8 mouse cellular contexts compared by ENCODE assay signal in the genomic region with DNA sequence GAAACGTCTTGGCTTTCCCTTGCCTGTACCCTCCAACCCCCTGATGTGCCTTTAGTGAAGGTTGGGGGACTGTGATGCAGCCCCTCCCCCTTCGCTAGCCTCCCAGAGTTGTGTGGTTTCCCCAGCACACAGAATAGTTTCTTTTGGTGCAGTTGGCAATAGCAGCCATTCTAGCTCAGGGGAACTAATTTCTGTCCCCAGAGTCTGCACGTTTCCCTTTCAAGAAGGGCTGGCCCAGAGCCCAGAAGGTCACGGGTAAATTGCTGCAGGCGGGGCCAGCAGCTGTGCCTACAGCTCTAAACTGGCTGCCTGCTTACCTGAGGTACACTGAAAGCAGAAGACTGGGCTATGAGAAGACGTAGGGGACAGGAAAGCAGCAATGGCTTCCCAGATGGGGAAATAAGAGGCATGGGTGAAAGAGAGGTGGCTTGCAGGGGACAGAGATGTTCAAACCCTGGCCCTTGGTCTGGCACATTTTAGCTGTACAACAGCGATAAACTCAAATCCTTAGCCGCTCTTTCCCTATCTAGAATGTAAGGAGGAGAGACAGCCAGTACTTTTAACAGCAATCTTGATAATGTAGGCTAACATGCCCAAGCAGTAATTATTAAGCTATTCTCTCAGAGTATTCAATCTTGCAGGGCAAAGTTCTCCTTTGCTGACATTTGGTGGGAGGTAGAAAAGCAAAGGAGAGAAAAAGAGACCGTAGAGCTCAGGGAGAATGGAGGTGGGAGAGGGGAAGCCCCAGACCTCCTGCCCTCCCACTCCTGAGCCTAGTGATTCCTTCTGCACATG. TPM values are rescaled to one million over a fixed set of nuclear protein-coding genes. Genes with fewer than 3 reads are reported as not detected.
DNase-seq lines count a peak whose midpoint lies in the region; ATAC-seq and TF ChIP-seq lines count a peak whose summit lies in the region.

No protein-coding gene starts in this region.

- H3K9ac ChIP-seq in forebrain, embryonic 11.5 days (ENCODE audit: low read length), result no peak overlapping the region; the same call in 1 of the 2 replicates
- H3K9ac ChIP-seq in heart, embryonic 13.5 days, result peak overlapping the region; percentile 86
- H3K9ac ChIP-seq in kidney, embryonic 15.5 days, result no peak overlapping the region

- ATAC-seq in forebrain, embryonic 11.5 days (replicated peaks; ENCODE audit: low FRiP score), result peak; percentile 59
- peak; percentile 47; the same call in 1 of the 2 replicates for ATAC-seq in heart, embryonic 13.5 days (ENCODE audit: extremely low read depth, insufficient number of reproducible peaks, low FRiP score, low TSS enrichment)
- peak; percentile 34 for ATAC-seq in kidney, embryonic 15.5 days (replicated peaks; ENCODE audit: low FRiP score)
- ATAC-seq in inflammation-experienced regulatory T-cells, adult 6 months, result no peak

- no peaks in the 10 kb centered on the region for H3K36me3 ChIP-seq in forebrain, embryonic 11.5 days (ENCODE audit: control insufficient read depth, insufficient read depth, low read length)
- H3K36me3 ChIP-seq in heart, embryonic 13.5 days, result no peaks in the 10 kb centered on the region
- no peaks in the 10 kb centered on the region for H3K36me3 ChIP-seq in kidney, embryonic 15.5 days

- no peaks in the 10 kb centered on the region for H3K27me3 ChIP-seq in forebrain, embryonic 11.5 days (ENCODE audit: control insufficient read depth, insufficient read depth, low read length)
- H3K27me3 ChIP-seq in heart, embryonic 13.5 days (replicated peaks), result no peaks in the 10 kb centered on the region
- peaks cover 13% of the 10 kb centered on the region; the same call in 1 of the 2 replicates for H3K27me3 ChIP-seq in kidney, embryonic 15.5 days

- H3K9me3 ChIP-seq in forebrain, embryonic 11.5 days (ENCODE audit: control insufficient read depth, low read length), result no peaks in the 10 kb centered on the region
- no peaks in the 10 kb centered on the region for H3K9me3 ChIP-seq in heart, embryonic 13.5 days
- no peaks in the 10 kb centered on the region for H3K9me3 ChIP-seq in kidney, embryonic 15.5 days (replicated peaks)

- no peak for TF ChIP-seq CTCF in olfactory bulb, adult 2 months (IDR thresholded peaks at IDR 0.05; ENCODE audit: insufficient read depth, low read depth, low read length)

- peak; percentile 33 for DNase-seq in MN1 (ENCODE audit: low spot score)
- peak; percentile 43 for DNase-seq in brain, embryonic 18.5 days (ENCODE audit: low read depth, low spot score)
- DNase-seq in forebrain, embryonic 11.5 days (ENCODE audit: low spot score), result peak; percentile 53
- peak; percentile 81 to 84 for DNase-seq in lung, adult 18-20 months

- H3K4me2 ChIP-seq in forebrain, embryonic 11.5 days (ENCODE audit: low read depth, low read length, severe bottlenecking), result peak overlapping the region; percentile 48; the same call in 1 of the 2 replicates
- peak overlapping the region; percentile 81 for H3K4me2 ChIP-seq in heart, embryonic 13.5 days
- H3K4me2 ChIP-seq in kidney, embryonic 15.5 days, result peak overlapping the region; percentile 68

- peaks cover 3% of the 10 kb centered on the region; the same call in 1 of the 2 replicates for H3K4me1 ChIP-seq in forebrain, embryonic 11.5 days (replicated peaks; ENCODE audit: control insufficient read depth, insufficient read depth, low read length)
- peaks cover 58% of the 10 kb centered on the region for H3K4me1 ChIP-seq in heart, embryonic 13.5 days
- peaks cover 29% of the 10 kb centered on the region for H3K4me1 ChIP-seq in kidney, embryonic 15.5 days
- peaks cover 12% of the 10 kb centered on the region for H3K4me1 ChIP-seq in olfactory bulb, adult 2 months (ENCODE audit: control insufficient read depth, insufficient read depth, low read length)

- no peak overlapping the region for H3K27ac ChIP-seq in forebrain, embryonic 11.5 days (ENCODE audit: low read depth, low read length)
- peak overlapping the region; percentile 98 for H3K27ac ChIP-seq in heart, embryonic 13.5 days (replicated peaks)
- H3K27ac ChIP-seq in kidney, embryonic 15.5 days, result peak overlapping the region; percentile 84
- H3K27ac ChIP-seq in olfactory bulb, adult 2 months (ENCODE audit: insufficient read depth, low read depth, low read length), result no peak overlapping the region

- no peak for TF ChIP-seq POLR2A in olfactory bulb, adult 2 months (IDR thresholded peaks at IDR 0.05; ENCODE audit: insufficient read depth, low read depth, low read length)

- WGBS in forebrain, embryonic 11.5 days, result 37% methylated on average over 9 of the region's 9 CpGs
- WGBS in heart, embryonic 13.5 days, result 21% methylated on average over 9 of the region's 9 CpGs
- WGBS in kidney, embryonic 15.5 days, result 27% methylated on average over 9 of the region's 9 CpGs
- WGBS in olfactory bulb, adult 2 months, result 15% methylated on average over 9 of the region's 9 CpGs

- H3K4me3 ChIP-seq in forebrain, embryonic 11.5 days (ENCODE audit: low read depth, low read length), result no peak overlapping the region
- peak overlapping the region; percentile 60 for H3K4me3 ChIP-seq in heart, embryonic 13.5 days
- peak overlapping the region; percentile 40 for H3K4me3 ChIP-seq in kidney, embryonic 15.5 days (replicated peaks)
- H3K4me3 ChIP-seq in olfactory bulb, adult 2 months (ENCODE audit: insufficient read depth, low read depth, low read length), result peak overlapping the region; percentile 23

RNA-seq across cellular contexts. Expression of a gene that starts 0.9 kb away (rescaled TPM):
- 3.4 and 3.9 TPM in 2 replicates for polyA plus RNA-seq in forebrain, embryonic 11.5 days (2014; fragmentation: Nextera tagmentation; extraction: Ambion mirVana)
- polyA plus RNA-seq in heart, embryonic 13.5 days (2015; fragmentation: Nextera tagmentation; extraction: Ambion mirVana), result 47.8 and 56.7 TPM in 2 replicates
- polyA plus RNA-seq in kidney, embryonic 15.5 days (2015; fragmentation: Nextera tagmentation; extraction: Ambion mirVana), result 23.3 and 23.9 TPM in 2 replicates
- polyA plus RNA-seq in olfactory bulb, adult 2 months (2012; ENCODE audit: insufficient read depth, insufficient read length, low replicate concordance, missing spikeins), result not detected in 2 replicates
- polyA plus RNA-seq in inflammation-experienced regulatory T-cells, adult 6 months (2017; shearing (Covaris generic)), result not detected

Comparison
In these comparisons a context has a peak if more than half of its experiments do, and no peak if none do; other contexts are left out.
1. H3K27ac ChIP-seq: peak in heart, embryonic 13.5 days (single experiment) and kidney, embryonic 15.5 days (single experiment); none in forebrain, embryonic 11.5 days (single experiment) and olfactory bulb, adult 2 months (single experiment).
2. Peak in every context shown above with its lines, with median percentiles within 50 percentile points of each other: DNase-seq and H3K4me2 ChIP-seq.